Mouse (Mus musculus): ENCODE measurements at regions not wholly inside any gene's neighbourhood (a gene's known extent, or its start where the extent isn't known, plus 50 kb on each side); places are given as distances from the start of the nearest gene placed in this dataset.
"Not testable (repeated sequence)": the region's sequence is repeated elsewhere in the genome, so short reads cannot be mapped to it uniquely, and the experiment has no call there.

GRCm38 (mm10) chr1:83831900-83832535, 424.0 kb upstream of the Sphkap start:
- H3K4me3 ChIP-seq, result no peak overlapping the region
- no peak overlapping the region for H3K4me2 ChIP-seq (replicated peaks)
- WGBS, result 91% methylated on average over 3 of the region's 3 CpGs
- ATAC-seq (ENCODE audit: low FRiP score, low read depth), result no peak
- H3K9ac ChIP-seq (replicated peaks), result no peak overlapping the region
- H3K4me1 ChIP-seq, result no peaks in the 10 kb centered on the region
- H3K27me3 ChIP-seq, result no peaks in the 10 kb centered on the region
- H3K36me3 ChIP-seq, result no peaks in the 10 kb centered on the region
- H3K27ac ChIP-seq (replicated peaks), result no peak overlapping the region
- no peaks in the 10 kb centered on the region for H3K9me3 ChIP-seq

- H3K4me3 ChIP-seq, result no peak overlapping the region
- no peak overlapping the region for H3K27ac ChIP-seq (replicated peaks)
- WGBS, result 80% methylated on average over 6 of the region's 6 CpGs
- no peaks in the 10 kb centered on the region for H3K27me3 ChIP-seq
- H3K36me3 ChIP-seq, result no peaks in the 10 kb centered on the region
- H3K9ac ChIP-seq (replicated peaks), result no peak overlapping the region
- H3K4me1 ChIP-seq, result no peaks in the 10 kb centered on the region
- ATAC-seq (ENCODE audit: low FRiP score, low read depth), result no peak
- no peak overlapping the region for H3K4me2 ChIP-seq (replicated peaks)
- no peaks in the 10 kb centered on the region for H3K9me3 ChIP-seq
Measured at GRCm38 (mm10) chr1:83830025-83830645, 422.1 kb upstream of the Sphkap start.

DNA sequence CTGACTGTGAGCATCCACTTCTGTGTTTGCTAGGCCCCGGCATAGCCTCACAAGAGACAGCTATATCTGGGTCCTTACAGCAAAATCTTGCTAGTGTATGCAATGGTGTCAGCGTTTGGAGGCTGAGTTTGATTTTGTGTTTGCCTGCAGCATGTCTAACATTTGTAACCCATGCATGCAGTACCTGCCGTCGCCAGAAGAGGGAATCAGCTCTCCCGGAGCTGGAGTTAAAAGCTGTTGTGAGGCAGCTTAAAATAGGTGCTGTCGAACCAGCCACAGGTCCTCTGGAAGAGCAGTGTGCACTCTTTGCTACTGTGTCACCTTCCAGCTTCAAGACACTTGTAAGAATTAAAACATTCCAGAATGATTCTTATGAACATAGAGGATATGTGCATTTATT, 403.2 kb upstream of the Sphkap start:
- not testable (repeated sequence) for H3K9ac ChIP-seq (replicated peaks); H3K9me3 ChIP-seq; H3K4me3 ChIP-seq; H3K27me3 ChIP-seq; H3K4me1 ChIP-seq; H3K27ac ChIP-seq (replicated peaks); H3K4me2 ChIP-seq (replicated peaks); H3K36me3 ChIP-seq; ATAC-seq (ENCODE audit: low FRiP score, low read depth)
- WGBS, result 46% methylated on average over 6 of the region's 6 CpGs

- no peak overlapping the region for H3K9ac ChIP-seq (replicated peaks)
- no peak overlapping the region for H3K4me3 ChIP-seq
- no peak overlapping the region for H3K27ac ChIP-seq (replicated peaks)
- H3K4me1 ChIP-seq, result no peaks in the 10 kb centered on the region
- no peaks in the 10 kb centered on the region for H3K9me3 ChIP-seq
- WGBS, result 90% methylated on average over 6 of the region's 6 CpGs
- no peak overlapping the region for H3K4me2 ChIP-seq (replicated peaks)
- no peak for ATAC-seq (ENCODE audit: low FRiP score, low read depth)
- H3K27me3 ChIP-seq, result no peaks in the 10 kb centered on the region
- H3K36me3 ChIP-seq, result no peaks in the 10 kb centered on the region
Measured at GRCm38 (mm10) chr1:83808432-83808831, 400.4 kb upstream of the Sphkap start.

DNA sequence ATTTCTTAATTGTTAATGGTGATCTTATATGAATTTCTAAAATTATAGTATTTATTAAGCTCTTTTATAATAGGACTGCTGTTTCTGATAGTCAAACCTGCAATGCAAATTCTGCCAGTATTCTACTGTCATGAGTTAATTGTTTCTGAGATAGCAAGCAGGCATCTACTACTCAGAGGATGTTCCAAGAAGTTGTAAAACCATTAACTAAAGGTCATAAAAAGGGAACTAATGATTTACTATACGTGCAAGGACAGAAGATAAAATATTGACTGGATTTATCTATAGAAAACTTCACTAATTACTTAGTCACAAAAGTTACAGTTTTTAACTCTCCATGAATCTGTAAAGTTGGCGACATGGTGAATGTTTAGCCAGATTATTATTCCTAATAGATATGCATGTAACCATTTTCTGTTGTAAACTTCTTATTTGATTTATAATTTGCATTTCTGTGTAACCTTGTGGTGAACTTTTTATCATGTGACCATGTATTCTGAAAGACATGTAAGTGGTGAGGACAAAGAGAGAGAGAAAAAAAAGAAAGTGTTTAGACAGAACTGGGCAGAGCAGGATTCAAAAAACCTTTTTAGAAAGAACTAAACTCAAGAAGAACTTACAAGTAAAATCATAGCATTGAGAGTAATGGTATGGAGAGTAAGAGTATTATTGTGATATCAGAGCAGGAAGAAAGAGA, 395.5 kb upstream of the Sphkap start:
- Histone ChIP-seq H3K4me2 (replicated peaks) (no peak overlapping the region), H3K36me3 (no peaks in the 10 kb centered on the region), H3K4me1 (no peaks in the 10 kb centered on the region), H3K27ac (replicated peaks) (no peak overlapping the region), H3K4me3 (no peak overlapping the region), H3K9ac (replicated peaks) (no peak overlapping the region), H3K27me3 (no peaks in the 10 kb centered on the region), H3K9me3 (no peaks in the 10 kb centered on the region)
- ATAC-seq (ENCODE audit: low FRiP score, low read depth), result no peak
- WGBS, result 81% methylated on average over 2 of the region's 2 CpGs

DNA sequence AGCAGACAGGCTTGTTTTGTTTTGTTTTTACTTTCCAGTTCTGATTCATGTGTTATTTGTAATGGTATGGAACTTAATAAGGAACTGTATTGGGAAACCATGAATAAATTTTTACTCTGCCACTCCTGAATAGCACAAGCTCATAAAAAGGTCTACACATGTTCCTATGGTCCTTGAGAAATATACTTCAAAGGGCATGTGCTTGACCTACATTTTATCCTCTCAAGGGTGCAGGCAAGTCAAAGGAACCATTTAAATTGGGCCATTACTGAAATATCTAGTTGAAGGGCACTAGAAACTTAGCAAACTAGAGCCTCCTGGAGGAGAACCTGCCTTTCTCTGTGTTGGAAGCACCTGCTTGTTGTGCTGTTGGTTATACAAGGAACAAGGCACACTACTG, 393.8 kb upstream of the Sphkap start:
- H3K9ac ChIP-seq (replicated peaks), result no peak overlapping the region
- H3K27me3 ChIP-seq, result no peaks in the 10 kb centered on the region
- no peaks in the 10 kb centered on the region for H3K36me3 ChIP-seq
- no peak overlapping the region for H3K27ac ChIP-seq (replicated peaks)
- H3K4me2 ChIP-seq (replicated peaks), result no peak overlapping the region
- ATAC-seq (ENCODE audit: low FRiP score, low read depth), result no peak
- no peaks in the 10 kb centered on the region for H3K4me1 ChIP-seq
- no peaks in the 10 kb centered on the region for H3K9me3 ChIP-seq
- no peak overlapping the region for H3K4me3 ChIP-seq

DNA sequence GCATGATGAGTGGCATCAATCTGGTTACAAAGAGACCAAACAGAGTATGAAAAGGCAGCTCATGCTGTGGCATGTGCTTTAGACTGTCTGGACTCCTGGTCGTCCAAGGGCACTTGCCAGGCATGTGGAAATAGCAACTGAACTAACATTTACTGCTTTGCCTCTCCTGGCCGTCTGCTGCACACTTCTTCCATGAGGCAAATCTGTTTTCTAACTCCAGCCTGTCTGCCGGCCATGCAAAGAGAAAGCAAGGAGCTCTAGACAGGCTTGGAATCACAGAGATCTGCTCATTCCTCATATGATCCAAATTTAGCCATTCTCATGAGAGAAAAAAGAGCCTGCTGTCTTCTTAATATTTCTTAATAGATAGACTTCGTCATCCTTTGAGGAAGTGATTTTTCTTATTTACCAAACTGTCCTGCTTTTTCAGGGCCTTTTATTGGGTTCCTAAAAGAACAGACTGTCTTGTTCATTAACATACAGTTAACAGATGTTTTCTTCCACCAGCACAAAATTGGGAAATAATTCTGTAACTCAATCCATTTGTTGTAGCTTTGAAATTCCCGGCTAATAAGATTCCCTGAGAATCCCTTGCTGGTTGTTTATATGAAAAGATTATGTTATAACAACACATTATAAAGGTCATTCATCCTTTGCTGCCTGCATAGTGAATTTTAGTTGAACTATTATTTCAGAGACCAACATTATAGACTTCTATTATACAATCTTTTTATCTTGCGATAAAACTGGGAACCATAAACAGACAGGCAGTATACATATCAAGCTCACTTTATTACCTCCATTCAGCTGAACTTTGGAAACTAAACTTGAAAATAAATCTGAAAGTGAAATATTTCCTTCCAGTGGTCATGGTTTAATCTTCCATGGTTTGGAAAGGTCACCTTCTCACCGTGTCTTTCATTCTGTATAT, 389.2 kb upstream of the Sphkap start:
- Histone ChIP-seq H3K4me3 (no peak overlapping the region), H3K27me3 (no peaks in the 10 kb centered on the region), H3K9me3 (no peaks in the 10 kb centered on the region), H3K9ac (replicated peaks) (no peak overlapping the region), H3K4me1 (no peaks in the 10 kb centered on the region), H3K36me3 (no peaks in the 10 kb centered on the region), H3K27ac (replicated peaks) (no peak overlapping the region), H3K4me2 (replicated peaks) (no peak overlapping the region)
- ATAC-seq (ENCODE audit: low FRiP score, low read depth), result no peak
- 66% methylated on average over 7 of the region's 7 CpGs for WGBS

GRCm38 (mm10) chr1:83777151-83777550, 369.2 kb upstream of the Sphkap start:
- no peak overlapping the region for H3K27ac ChIP-seq (replicated peaks)
- H3K4me3 ChIP-seq, result no peak overlapping the region
- H3K9ac ChIP-seq (replicated peaks), result no peak overlapping the region
- ATAC-seq (ENCODE audit: low FRiP score, low read depth), result no peak
- no peak overlapping the region for H3K4me2 ChIP-seq (replicated peaks)
- H3K9me3 ChIP-seq, result no peaks in the 10 kb centered on the region
- H3K27me3 ChIP-seq, result no peaks in the 10 kb centered on the region
- H3K36me3 ChIP-seq, result no peaks in the 10 kb centered on the region
- no peaks in the 10 kb centered on the region for H3K4me1 ChIP-seq
- WGBS, result 77% methylated on average over 1 of the region's 1 CpGs

GRCm38 (mm10) chr1:83771160-83771559, 363.2 kb upstream of the Sphkap start:
- Histone ChIP-seq H3K27ac (replicated peaks) (no peak overlapping the region), H3K4me1 (no peaks in the 10 kb centered on the region), H3K36me3 (no peaks in the 10 kb centered on the region), H3K9me3 (no peaks in the 10 kb centered on the region), H3K27me3 (no peaks in the 10 kb centered on the region), H3K9ac (replicated peaks) (no peak overlapping the region), H3K4me2 (replicated peaks) (no peak overlapping the region), H3K4me3 (no peak overlapping the region)
- 75% methylated on average over 3 of the region's 3 CpGs for WGBS
- no peak for ATAC-seq (ENCODE audit: low FRiP score, low read depth)

DNA sequence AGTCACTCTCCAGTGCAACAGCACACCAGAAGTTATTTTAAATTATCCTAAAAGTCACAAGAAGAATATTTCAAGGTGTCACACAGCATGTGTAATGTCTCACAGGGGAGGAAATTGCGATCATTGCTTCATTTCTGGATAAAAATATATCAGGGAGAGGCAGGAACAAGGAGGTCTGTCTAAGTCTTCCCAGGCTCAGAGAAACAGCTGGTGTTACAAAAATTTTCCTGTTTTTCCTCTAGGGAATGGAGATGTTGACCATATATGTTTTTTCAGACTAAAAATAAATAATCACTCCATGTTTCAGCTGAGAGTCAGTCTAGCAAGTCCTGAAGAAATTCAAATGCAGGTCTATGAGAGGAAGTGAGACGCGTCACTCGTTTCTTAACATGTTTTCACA, 353.5 kb upstream of the Sphkap start:
- Histone ChIP-seq H3K9ac (replicated peaks) (no peak overlapping the region), H3K4me1 (no peaks in the 10 kb centered on the region), H3K27me3 (no peaks in the 10 kb centered on the region), H3K27ac (replicated peaks) (no peak overlapping the region), H3K4me2 (replicated peaks) (no peak overlapping the region), H3K4me3 (no peak overlapping the region), H3K9me3 (no peaks in the 10 kb centered on the region), H3K36me3 (no peaks in the 10 kb centered on the region)
- 80% methylated on average over 4 of the region's 4 CpGs for WGBS
- ATAC-seq (ENCODE audit: low FRiP score, low read depth), result no peak

DNA sequence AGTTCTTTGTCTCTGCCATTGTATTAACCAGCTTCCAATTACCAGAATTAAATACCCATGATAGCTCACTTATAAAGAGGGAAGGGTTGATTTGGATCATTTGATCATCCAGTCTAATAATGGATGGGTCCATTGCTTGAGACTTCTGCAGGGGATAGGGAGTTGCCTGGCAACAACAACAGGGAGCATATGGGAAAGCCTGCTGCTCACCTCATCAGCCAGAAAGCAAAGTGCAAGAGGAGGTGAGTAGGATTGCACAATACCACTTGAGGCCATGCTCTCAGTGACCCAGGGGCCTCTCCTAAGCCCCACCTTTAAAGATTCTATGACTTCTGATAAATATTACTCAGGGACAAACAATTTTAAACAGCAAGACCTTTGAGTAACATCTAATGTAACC, 348.9 kb upstream of the Sphkap start:
- Histone ChIP-seq H3K36me3 (no peaks in the 10 kb centered on the region), H3K4me3 (no peak overlapping the region), H3K27ac (replicated peaks) (no peak overlapping the region), H3K4me1 (no peaks in the 10 kb centered on the region), H3K9ac (replicated peaks) (no peak overlapping the region), H3K27me3 (no peaks in the 10 kb centered on the region), H3K9me3 (no peaks in the 10 kb centered on the region), H3K4me2 (replicated peaks) (no peak overlapping the region)
- ATAC-seq (ENCODE audit: low FRiP score, low read depth), result no peak

- no peak for ATAC-seq (ENCODE audit: low FRiP score, low read depth)
- WGBS, result 55% methylated on average over 1 of the region's 1 CpGs
- no peaks in the 10 kb centered on the region for H3K9me3 ChIP-seq
- H3K27ac ChIP-seq (replicated peaks), result no peak overlapping the region
- no peak overlapping the region for H3K9ac ChIP-seq (replicated peaks)
- H3K4me1 ChIP-seq, result no peaks in the 10 kb centered on the region
- H3K27me3 ChIP-seq, result no peaks in the 10 kb centered on the region
- no peaks in the 10 kb centered on the region for H3K36me3 ChIP-seq
- no peak overlapping the region for H3K4me2 ChIP-seq (replicated peaks)
- no peak overlapping the region for H3K4me3 ChIP-seq
Measured at GRCm38 (mm10) chr1:83755336-83755735, 347.3 kb upstream of the Sphkap start.

All from midbrain, embryonic 12.5 days (tissue).